Mouse (Mus musculus) monocyte, adult 2 months (primary cell): ENCODE measurements at regions not wholly inside any gene's neighbourhood (a gene's known extent, or its start where the extent isn't known, plus 50 kb on each side); places are given as distances from the start of the nearest gene placed in this dataset.

Source experiments
- DNase-seq, 2 experiments: peaks; one replicate each; pipeline ENCODE4 v3.0.0; 2022; ENCODE audit warnings: low spot score in 2 of 2, low read depth in 1 of 2

DNA sequence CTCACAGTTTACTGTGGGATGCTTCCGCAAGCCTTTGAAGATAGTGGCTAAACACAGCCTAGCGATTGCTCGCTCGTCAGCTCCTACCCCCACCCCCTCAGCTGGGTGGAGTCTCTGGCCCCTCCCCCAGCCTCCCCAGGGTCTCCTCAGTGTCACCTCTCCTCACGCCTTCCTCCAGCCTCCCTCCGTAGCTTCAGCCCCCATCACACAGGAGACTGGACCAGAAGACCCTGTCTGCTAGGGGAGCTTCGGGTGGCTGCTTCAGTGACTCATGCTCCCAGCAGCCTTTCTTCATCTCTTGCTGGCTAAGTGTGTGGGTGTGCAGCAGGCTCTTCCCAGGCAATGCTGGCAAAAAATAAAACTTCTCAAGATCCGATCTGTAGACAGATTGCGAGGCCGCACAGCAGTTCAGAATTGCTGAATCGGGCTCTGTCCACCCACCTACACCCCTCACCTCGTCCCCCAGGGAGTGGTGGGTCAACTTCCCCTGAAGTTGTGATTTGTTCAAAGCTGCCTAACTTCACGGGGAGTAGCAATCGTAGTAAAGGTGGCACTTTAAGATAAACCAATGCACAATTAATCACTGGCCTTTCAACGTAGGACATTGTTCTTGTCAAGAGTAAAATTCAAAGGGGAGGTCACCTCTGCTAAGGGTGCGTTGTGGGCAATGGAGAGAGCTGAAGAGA lies 61.2 kb upstream of the Ankrd28 start:
- DNase-seq = no peak

DNA sequence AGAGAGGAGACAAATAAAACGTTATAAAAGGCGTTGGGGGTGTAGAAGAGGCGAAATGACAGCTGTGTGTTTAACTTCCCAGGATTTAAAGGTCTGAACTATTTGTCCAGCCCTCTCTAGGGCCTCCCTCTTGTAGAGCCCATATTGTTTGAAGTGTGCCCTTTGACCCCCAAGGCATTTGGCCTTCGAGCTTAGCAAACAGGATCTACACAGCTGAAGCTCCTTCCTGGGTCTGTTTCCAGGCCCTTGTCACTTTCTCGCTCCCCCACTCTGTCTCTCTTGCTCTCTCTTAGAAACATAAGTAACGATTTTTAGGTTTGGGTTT lies 61.7 kb upstream of the Ankrd28 start:
- no peak for DNase-seq

DNA sequence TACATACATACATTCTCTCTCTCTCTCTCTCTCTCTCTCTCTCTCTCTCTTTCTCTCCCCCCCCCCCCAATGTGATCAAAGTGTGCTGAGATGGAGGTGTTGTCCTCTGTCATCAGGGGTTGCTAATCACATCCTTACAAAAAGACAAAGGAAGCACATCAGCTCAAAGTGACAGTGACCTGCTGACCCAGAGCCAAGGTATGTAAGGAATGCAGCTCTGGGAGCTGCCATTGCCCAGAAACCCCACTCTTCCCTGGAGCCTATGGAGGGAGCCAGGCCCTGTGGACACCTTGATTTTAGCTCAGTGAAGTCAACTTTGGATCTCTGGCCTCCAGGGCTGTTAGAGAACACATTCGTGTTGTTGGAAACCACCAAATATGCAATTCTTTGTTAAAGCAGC lies 66.0 kb upstream of the Ankrd28 start:
- no peak for DNase-seq

DNA sequence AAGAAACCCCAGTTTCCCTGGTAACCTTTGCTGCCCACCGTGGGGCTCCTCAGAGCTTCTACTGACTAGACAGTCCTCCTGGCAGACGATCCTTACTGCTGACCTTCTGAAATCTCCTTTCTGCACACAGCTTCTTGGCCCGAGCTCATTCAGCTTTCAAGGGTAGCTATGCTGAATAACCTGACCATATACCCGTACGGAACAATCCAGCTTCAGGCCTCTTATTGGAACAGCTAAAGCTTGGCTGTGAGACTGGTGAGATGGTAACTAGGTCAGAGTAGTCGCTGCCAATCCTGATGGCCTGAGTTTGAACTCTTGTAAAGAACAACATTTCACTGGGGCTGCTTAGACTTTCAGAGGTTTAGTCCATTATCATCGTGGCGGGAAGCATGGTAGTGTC lies 69.1 kb upstream of the Ankrd28 start:
- no peak for DNase-seq

DNA sequence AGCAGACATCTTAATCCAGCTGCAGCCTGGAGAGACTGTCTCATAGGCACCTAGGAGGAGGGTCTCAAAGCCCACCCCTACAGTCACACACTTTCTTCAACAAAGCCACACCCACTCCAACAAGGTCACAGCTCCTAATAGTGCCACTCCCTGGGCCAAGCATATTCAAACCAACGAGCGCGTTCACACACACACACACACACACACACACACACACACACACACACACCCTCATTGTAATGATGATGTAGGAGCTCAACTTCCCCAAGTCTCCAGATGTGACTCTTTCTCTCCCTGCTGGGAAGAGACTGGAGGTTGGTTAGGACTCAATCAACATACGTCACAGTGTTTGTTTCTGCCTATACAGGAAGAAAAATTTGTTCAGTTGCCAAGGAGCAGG lies 69.5 kb upstream of the Ankrd28 start:
- no peak for DNase-seq

DNA sequence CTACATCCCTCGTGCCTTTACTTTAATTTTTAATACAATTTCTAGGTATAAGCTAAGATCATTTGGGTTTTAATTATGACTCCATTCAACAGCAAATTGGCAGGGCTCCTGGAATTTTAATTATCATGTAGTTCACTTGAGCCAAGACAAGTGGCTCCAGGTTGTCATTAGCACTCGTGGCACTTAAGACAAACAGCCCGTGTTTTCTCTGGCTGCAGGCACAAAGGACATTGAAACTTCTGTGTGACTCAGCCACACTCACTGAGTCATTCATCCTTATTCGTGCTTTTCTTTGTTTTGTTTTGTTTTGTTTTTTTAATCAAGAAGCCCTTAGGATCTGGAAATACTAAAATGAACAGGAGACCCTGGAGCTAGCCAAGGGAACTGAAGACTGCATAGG lies 71.5 kb upstream of the Ankrd28 start:
- DNase-seq = no peak

DNA sequence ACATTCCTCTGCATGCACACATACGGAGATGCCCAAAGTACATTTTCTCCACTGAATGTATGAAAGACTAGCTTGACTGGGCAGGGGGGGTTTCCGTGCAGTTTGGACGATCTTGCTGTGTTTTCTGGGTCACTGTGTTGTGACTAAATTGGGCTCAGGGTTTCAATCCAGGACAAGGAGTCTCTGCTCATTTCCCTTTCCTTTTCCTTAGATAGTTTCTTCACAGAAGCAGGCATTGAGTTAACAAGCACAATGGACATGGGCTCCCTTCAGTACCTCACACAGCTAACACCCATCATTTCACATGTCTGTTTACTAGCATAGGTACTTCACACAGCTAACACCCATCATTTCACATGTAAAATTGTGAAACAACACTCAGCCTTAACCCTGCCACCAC lies 73.2 kb upstream of the Ankrd28 start:
- DNase-seq = no peak

DNA sequence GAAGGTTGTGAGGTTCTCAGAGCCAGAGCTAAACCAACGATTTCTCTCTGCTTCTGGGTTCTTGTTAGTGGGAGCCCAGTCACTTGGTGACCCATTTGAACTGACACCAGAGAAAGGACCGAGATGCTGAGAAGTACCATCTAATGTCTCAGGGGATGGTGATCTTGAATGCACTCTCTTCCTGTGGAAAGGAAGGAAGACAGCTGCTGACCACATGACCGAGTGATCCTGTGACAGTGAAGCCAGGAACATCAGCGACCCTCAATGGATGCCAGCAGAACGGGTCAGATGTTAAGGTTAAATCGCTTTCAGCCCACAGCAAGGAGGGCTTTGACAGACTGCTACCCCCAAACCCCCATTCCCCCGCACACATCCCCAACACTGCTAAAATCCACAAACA lies 78.1 kb upstream of the Ankrd28 start:
- DNase-seq = no peak

DNA sequence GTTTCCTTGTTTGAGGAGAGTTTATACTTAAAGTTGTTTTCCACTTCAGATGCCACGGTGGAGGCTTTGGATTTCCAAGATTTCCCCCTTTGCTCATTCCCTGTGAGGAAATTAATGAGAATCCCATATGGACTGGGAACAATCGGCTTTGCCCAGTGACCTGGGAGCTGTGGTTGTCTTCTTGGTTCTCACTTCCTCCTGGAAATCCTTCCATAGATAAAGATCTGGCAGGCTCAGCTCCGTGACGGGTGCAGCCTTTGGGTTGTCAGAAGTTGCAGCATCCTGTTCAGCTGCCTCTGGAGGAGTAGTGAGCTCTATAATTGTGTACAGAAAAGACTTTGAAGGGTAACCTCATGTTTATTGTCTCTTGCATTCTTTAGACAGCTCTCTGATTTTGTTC lies 78.8 kb upstream of the Ankrd28 start:
- DNase-seq = no peak

DNA sequence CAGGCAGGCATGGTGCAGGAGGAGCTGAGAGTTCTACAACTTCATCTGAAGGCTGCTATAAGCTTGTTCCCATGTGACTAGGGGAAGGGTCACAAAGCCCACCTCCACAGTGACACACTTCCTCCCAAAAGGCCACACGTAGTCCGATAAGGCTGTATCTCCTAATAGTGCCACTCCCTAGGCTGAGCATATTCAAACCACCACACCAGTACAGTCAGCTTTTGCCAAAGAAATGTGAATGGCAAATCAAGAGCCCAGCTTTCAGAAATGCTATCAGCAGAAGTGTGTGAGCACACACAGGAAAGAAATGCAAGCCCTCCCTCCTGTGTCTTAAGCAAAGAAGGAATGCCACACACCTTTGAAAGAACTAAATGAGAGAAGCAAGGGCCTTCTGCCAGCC lies 80.4 kb upstream of the Ankrd28 start:
- DNase-seq = no peak

DNA sequence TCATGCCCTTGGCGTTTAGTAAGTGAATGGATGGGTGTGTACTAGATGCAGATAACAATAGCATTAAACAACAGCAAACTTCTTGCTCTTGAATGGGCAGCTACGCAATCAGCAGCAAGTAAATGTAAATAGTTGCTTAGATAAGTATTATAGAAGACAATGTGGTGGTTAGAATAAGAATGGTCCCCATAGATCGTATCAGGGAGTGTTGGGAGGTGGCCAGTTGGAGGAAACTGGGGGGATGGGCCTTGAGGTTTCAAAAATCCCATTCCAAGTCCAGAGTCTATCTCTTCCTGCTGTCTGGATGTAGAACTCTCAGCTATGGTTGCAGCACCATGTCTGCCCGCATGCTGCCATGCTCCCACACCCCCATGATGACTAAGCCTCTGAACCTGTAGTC lies 88.0 kb upstream of the Ankrd28 start:
- DNase-seq = no peak

DNA sequence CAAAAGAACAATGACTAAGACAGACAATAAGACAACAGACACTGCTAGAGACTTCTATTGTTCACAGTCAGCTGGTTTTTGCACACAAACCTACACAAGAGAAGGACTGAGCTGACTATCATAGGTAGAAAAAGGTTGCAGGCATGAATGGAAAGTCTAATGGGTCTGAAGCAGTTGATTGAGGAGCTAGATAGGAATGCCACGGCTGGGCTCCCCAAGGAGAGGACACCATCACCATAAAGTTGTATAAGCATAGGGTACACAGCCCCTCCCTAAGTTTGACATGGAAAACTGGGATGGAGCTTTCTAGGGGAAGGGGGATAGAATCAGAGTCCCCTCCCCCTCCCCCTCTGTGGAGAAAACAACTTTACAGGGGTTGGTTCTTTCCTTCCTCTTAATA lies 88.5 kb upstream of the Ankrd28 start:
- no peak for DNase-seq

DNA sequence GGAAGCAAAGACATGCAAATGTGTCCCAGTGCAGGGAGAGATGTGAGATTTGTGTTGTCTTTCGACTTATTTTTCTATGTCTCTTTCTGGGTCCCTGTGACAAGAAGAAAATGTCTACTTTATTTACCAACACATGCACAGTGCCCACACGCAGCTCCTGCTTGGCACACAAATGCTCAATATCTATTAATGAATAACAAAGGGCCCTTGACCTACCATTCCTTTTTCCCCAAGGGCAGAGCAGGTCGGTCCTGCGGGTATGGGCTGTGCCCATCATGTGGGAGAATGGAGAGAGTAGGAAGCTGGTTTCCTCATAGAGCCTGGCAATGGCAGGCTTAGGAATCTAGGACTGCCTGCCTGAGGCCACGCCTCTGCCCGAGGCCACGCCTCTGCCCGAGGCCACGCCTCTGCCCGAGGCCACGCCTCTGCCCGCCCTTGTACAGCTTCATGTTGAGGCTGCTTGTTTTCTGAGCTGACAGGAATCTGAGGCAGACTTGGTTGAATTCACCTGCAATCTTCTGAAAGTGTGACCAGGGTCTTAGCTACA lies 98.8 kb upstream of the Ankrd28 start:
- no peak for DNase-seq

DNA sequence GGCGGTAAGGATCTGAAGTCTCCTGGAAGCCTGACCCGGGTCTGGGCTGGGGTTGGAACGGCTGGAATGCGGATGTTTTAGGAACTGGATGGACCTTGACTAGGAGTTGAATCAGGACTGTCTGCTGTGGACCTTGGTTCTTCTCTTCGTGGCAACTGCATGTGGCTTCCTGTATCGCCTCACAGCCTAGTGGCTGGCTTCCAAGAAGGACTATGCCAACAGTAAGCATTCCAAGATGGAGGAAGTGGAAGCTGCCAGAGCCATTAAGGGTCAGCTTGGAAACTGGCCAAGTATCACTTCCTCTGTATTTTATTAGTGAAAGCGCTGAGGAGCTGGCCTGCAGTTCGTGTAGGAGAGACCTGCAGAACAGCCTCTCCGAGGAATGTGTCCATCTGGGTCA lies 98.4 kb upstream of the Galnt15 start:
- peak; percentile 63 to 69 for DNase-seq

DNA sequence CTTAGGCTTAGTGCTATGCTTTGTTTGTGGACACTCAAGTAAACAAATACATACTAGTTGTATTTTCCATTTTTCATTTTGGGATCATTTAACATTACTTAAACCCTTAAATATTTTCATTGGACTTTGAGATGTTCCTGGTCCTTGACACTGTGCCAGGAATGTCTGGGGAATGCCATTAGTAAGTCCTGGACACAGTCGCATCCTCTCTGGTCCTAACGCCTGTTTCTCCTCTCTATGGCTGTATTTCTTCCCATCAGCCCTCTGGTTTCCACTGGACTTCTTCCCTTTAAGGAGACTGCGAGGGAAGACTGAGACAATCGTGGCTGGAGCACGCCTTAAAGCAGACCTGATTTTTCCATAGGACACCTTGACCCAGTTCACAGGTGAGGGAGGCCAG lies 96.8 kb upstream of the Galnt15 start:
- DNase-seq = no peak

DNA sequence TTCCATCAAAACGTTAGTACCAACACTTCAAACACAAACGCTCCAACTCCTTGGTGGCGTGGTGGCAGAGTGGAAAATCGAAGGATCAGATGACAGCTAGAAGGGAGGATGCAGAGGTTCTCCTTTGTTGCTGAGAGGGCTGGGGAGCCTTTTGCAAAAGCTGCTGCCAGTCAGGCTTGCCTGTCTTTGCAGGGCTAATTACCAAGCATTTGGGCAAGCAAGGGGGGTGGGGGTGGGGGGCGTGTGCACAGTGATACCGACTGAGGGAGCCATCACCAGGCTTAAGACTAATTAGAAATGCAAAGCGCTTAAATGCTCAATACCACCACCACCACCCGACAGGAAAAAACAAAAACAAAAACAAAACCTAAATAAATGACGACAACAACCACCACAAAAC lies 95.3 kb upstream of the Galnt15 start:
- DNase-seq = no peak

DNA sequence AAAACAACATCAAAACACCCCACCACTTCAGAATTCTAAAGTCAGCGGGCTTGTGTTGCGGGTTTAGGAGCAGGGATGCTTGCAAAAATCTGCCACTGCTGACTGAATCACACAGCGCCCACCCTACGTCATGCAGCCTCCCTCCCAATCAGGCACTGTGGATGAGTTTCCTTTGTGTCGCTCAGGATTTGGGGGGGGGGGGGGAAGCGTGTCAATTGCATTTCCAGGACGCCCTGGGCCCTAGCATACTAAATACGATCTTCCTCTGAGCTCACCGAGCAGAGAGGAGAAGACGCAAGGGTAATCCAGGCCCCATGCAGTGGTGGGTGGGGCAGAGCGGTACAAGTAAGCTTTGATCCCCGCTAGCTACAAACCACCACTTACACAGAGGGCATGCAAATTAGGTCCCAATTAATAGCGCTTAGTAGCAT lies 94.9 kb upstream of the Galnt15 start:
- no peak for DNase-seq

DNA sequence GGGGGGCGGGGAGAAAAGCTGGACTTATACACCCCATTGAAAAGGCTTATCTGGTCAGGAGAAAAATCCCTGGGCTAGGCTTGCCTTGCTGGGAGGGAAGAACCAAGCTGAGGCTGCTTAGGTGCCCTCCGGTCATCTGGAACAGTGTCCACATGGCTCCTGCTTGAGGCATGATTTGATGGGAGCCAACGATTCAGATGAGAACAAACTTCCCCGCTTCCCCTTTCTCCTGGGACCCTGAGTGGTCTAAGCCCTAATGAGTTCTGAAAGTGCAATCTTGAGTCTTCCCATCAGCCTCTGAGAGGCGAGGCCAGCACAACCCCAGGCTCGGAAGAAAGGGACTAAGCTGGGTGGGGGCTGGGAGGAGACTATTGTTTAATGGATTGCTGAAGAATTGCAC lies 94.5 kb upstream of the Galnt15 start:
- DNase-seq = no peak

DNA sequence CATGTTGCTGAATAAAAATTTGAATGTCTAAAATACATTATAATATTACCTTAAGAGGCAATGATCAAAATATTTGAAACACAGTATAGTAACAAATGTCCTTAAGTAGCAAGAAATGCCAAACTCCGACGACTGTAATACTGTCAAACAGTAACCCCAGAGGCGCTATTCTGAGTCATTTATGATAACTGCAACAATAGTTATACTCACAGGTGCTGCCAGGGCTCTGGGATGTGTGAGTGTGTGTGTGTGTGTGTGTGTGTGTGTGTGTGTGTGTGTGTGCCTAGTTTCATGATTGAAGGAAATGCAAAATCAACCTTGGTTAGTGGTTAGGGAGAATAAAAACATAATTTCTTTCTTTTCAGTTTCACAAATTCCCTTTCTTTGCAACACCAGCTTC lies 94.0 kb upstream of the Galnt15 start:
- no peak for DNase-seq

DNA sequence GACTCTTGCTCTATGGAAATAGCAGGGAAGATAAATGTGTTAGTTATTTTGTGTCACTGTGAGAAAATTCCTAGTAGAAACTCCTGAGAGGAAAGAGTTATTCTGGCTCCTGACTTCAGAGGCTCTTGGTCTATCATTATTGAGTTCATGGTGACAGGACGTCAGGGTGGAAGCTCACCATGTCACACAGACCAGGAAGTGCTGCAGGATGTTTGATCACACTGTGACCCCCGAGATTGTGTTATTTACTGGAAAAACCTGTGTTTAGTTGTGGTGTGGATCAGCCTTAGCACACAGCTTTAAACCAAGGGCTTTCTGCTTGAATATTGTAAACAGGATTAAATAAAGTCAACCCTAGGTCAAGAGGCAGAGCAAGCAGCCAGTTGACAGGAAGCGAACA lies 93.4 kb upstream of the Galnt15 start:
- DNase-seq = no peak

DNA sequence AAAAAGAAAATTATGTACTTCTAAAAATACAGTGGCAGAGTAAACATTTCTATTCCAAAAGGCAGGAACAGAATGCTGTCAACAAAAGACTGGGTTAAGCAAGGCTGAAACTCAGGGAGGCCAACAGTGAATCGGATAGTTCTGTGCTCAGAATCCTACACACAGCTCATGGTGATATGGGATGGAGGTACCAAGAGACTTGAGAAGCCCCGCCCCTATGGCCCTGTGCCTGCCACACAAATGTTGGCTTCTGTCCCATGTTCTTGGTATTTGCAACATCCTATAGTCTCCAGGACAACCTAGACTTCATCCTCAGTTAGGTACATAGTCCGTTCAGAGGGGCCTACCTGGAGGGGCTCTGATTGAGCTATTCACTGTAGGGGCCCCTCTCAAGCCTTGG lies 92.2 kb upstream of the Galnt15 start:
- DNase-seq = no peak

DNA sequence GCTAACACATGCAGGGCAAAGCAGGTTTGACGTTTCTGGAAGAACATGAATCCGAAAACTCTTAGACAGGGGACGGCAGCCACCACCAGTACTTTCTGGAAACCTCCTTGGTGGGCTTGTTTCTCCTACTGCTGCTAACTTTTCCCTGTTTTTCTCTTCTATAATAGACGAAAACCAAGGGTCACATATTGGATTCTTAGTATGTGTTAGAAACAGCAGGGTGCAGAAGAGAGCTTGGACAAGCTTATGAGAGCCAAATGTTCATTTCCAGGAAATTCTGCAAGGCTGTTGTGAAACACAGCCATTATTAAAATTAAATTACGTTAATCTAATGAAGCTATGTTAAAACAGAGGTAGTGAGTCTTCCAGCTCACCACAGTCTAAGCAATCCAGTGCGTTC lies 87.9 kb upstream of the Galnt15 start:
- DNase-seq = no peak

DNA sequence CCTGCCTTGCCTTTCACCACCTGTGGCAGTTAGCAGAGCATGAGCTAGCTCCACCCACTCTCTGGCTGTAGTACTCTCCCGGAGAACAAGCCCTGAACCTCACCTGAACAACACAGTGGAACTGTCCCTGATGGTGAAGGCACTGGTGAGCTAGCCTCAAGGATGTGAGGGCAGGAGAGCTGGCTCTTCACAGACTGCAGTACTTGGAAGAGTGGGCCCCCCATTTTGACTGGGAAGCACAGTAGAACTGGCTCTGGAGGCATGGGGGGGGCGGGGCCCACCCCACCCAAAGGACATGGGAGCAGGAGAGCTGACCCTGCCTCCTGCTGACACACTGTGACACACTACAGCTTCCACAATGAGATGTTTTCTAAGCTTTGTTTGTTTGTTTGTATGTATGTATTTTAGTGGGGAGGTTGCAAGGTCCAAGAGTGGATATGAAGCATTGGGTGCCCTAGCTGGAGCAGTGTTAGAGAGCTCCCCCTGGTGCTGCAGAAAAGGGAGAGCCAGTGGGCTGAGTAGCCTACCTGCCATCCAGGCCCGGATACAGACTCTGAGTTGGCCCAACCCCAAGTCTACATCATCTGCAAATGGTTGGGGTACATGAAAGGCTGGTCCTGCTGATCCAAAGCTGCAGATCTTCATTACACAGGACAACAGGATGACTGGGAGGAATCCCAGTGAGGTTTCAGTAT lies 86.4 kb upstream of the Galnt15 start:
- DNase-seq = no peak
